Mouse (Mus musculus) inflammation-experienced regulatory T-cells, adult 6 months (primary cell): Measurements from ENCODE around the gene Exoc3l4. TPM values are rescaled to one million over a fixed set of nuclear protein-coding genes. Genes with fewer than 3 reads are reported as not detected.

Source experiments
- ATAC-seq: one replicate; pipeline ENCODE4 v1.8.0; 2017
- polyA plus RNA-seq, 3 experiments: library from polyadenylated mRNA; unstranded; fragments of 100-300 nt; shearing (Covaris generic); gene quantifications; one replicate each; pipeline ENCODE4 v1.2.1; 2017

Gene Exoc3l4
- not detected for polyA plus RNA-seq

DNA sequence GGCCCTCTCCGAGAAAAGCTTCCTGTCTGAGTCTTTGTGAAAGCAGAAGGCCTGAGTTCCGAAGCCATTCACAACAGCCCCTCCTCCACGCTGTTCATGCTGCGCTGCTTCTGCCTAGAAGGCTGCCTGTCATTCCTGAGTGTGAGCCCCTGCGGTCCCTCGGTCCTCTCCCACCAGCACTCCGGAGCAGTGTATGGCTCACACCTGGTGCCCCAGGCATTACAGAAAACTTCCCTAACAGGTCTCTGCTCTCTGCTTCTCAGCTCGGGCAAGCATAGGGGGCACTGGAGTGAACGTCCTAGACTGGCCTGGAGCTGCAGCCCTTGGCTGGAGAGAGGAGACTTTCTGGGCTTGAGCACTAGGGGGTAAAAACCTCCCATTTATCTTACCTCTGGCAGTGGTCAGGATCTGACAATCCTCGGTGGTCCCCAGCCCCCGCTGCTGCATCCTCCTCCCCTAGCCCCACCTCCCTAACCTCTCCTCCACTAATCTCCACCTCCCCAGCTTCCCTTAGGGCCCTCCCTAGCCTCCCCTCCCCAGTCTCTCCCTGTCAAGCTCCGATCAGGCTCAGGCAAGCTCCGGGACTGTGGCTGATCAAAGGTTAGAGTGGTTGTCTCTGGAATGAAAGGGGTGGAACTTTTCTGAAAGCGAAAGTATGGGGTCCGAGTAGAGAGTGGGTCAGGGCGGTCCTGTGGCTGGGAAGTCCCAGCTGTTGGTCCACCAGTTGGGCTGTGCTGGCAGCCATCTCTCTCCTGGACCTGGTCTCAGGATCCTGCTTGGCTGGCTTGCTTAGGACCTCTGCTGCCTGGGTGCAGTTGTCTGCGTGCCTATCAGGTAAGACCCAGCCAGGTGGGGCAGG lies at the start of gene Exoc3l4:
Gene Exoc3l4 (plus strand): TSS at position 97 of the 859 bp plus-strand sequence.
- ATAC-seq = no peak

DNA sequence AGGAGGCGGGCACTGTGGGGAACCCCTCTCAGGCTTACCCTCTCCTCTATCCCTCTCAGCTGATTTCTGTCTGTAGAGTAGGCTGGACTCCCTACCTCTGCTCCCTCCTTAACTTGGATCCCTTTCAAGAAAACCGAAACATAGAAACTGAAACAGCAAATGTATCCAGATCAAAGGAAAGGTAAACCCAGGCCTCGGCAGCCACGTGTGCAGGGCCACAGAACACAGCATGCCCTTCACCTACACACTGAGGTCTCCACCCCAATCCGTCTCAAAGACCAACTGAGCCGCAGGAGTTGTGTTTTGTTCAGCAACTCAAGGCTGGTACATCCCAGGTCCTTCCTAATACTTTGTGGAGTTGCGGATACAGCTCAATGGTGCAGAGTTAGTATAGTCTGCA lies 49.8 kb upstream of the Exoc3l4 start:
- ATAC-seq = no peak

DNA sequence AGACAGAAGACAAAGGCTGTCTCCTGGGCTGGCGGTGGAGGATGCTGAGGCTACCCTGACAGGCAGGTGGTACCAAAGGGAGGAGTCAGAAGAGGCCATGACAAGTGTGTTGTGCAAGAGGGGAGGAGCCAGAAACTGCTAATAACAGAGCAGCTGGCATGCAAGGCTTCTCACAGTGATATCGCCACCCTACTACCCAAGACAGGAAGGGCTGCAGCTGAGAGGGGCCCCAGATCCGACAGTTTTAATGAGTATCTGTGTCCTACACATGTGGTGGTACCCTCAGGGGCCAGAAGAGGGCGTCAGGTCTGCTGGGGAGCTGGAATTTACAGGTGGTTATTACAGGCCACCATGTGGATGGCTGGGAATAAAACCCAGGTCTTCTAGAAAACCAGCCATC lies 46.6 kb upstream of the Exoc3l4 start:
- ATAC-seq = no peak

GRCm38 (mm10) chr12:111371905-111372304 lies 44.9 kb upstream of the Exoc3l4 start:
- no peak for ATAC-seq

GRCm38 (mm10) chr12:111373411-111373810 lies 43.4 kb upstream of the Exoc3l4 start:
- ATAC-seq = no peak

DNA sequence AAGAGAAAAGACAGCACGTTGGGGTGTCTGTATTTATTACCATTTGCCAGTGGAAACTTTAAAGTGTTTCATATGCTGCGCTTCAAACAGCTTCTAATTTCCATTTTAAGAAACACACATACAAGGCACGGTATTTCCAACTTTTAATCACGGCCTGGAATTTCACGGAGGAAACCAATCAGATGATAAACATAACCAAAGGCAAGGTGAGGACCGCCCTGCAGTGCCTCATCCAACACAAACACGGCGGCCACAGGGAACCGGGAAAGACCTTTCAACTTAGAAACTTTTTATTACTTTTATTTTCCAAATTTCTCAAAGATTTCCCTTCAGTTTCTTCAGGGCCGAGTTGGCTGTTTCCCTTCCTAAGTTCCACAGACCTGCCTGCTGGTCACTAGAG lies 42.1 kb upstream of the Exoc3l4 start:
- no peak for ATAC-seq

GRCm38 (mm10) chr12:111375559-111375958 lies 41.3 kb upstream of the Exoc3l4 start:
- ATAC-seq = no peak

GRCm38 (mm10) chr12:111376053-111376452 lies 40.8 kb upstream of the Exoc3l4 start:
- ATAC-seq = no peak

- ATAC-seq = no peak
These were observed 39.9 kb upstream of the Exoc3l4 start for GRCm38 (mm10) chr12:111376826-111377331.

GRCm38 (mm10) chr12:111377376-111377973 lies 39.3 kb upstream of the Exoc3l4 start, which contains the start of gene Cdc42bpb:
TSS of gene Cdc42bpb (minus strand) at chr12:111377718.
- no peak for ATAC-seq

GRCm38 (mm10) chr12:111377986-111378490 lies 38.8 kb upstream of the Exoc3l4 start:
- ATAC-seq = no peak

DNA sequence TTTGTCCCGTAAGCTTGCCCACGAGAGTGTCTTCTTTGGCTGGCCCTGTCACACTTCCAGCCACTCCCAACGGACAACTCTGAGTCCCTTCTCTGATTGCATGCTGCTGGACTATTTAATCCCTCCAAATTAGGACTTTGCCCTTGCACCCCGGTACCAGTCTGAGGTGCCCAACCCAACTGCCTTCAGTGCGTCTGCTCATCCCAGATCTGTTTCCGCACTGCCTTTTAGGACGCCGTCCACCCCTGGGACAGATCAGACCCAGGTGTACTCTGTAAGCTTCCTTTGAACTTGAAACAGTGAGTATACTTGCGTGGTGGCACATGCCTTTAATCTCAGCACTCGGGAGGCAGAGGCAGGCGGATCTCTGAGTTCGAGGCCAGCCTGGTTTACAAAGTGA lies 38.0 kb upstream of the Exoc3l4 start:
- no peak for ATAC-seq

GRCm38 (mm10) chr12:111385883-111386641 lies 30.8 kb upstream of the Exoc3l4 start:
- ATAC-seq = no peak

- ATAC-seq = no peak
These were observed 30.1 kb upstream of the Exoc3l4 start for GRCm38 (mm10) chr12:111386642-111387120.

DNA sequence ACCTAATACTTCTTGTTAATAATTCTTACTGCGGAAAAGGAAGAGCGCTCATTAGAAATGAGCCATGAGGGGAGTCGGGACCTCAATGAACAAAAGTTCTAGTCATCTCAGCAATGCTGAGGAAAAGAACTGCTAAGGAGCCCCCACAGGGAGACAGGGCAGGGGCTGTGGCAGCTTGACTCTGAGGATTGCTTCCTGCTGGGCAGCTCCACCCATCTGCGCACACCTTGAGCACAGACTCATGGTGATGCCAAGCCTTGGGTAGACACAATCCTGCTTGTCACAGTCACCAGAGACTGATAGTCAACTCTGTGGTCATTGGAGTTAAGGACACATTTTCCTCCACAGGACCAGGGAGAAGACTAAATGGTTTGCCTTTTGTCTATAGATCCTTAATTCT lies 29.7 kb upstream of the Exoc3l4 start:
- no peak for ATAC-seq

DNA sequence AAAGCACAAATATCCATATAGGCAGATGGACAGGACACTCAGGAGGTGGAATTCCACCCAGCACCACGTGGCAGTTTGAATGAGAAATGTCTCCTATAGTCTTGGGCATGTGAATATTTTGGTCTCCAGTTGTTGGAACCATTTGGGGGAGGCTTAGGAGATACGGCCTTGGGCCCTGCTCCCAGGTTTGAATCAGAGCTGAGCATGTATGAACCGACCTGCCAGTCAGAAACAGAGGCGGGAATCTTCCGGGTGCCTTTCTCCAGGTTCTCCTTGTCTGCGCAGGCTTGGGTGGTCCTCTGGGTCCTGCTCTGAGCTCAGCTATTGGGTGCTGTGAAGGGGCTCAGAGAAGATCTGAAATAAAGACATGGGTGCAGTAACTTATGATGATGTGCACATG lies 22.8 kb upstream of the Exoc3l4 start:
- no peak for ATAC-seq

GRCm38 (mm10) chr12:111396997-111397396 lies 19.8 kb upstream of the Exoc3l4 start:
- ATAC-seq = no peak

DNA sequence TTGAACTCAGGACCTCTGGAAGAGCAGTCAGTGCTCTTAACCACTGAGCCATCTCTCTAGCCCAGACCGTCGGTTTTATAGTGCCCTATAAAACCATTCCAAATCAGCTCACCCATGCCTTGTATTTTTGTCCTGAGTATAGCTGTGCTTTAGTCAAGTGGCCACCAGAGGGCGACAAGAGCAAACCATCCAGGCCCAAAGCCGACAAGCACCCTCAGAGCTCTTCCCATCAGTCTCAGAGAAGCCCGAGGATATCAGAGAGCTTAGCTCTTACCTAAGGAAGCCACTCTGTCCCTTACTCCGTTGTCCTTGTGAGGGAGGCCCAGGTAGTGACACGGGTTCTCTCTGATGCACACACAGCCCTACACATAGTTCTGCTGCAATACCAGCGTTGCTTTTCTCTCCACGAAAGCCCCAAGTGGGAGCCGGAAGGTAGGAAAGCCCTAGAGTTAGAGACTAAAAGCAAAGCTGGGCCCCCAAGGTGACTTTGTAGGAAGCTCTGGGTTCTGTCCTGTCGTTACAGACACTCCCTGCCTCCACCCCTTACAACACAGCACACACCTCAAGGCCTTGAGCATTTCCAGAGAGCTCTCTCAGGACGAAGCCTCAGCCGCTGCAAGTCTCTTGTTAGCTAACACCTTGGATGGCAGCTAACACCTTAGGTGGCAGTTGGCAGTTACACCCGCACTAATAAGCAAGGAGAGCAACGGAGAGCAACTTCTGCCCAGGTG lies 15.2 kb upstream of the Exoc3l4 start:
- no peak for ATAC-seq

- ATAC-seq = no peak
These were observed 11.9 kb upstream of the Exoc3l4 start for GRCm38 (mm10) chr12:111404880-111405279.

DNA sequence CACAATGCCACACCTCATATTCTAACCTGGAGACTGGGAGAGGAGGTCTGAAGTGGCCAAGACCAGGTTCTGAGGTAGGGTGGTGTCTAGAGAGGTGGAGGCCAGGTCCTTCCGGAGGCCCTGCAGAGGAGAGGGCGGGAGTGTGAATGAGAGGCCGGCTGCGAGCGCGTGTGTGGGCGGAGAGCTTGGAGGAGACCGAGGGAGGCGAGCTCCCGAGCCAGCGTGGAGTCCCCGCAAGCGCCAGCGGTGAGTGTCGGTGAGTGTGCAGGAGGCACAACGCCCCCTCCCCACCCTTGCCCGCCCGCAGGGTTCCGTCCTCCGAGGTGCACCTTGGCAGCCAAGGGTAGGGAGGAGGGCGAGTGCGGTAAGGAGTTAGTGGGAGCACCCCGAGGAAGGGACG lies 10.2 kb upstream of the Exoc3l4 start, which contains the start of gene Lbhd2:
Gene Lbhd2 (plus strand): TSS at position 188 of the 400 bp plus-strand sequence.
- no peak for ATAC-seq

- ATAC-seq = no peak
These were observed 7.2 kb upstream of the Exoc3l4 start for GRCm38 (mm10) chr12:111409583-111409982.
